Mouse (Mus musculus) limb, embryonic 15.5 days (tissue): ENCODE results near the gene Rps13. TPM values are rescaled to one million over a fixed set of nuclear protein-coding genes. Genes with fewer than 3 reads are reported as not detected.
"Not testable (repeated sequence)": the region's sequence is repeated elsewhere in the genome, so short reads cannot be mapped to it uniquely, and the experiment has no call there.

Source experiments
- ATAC-seq: fragments of 200-750 bp; cut with Nextera tagmentation; 2 replicates; pipeline ENCODE4 v1.8.0; 2017; ENCODE audit warnings: low read depth, moderate TSS enrichment; ENCODE audit not compliant: insufficient number of reproducible peaks, low FRiP score, low TSS enrichment
- H3K27ac ChIP-seq: fragments of 300-500 bp; sonication (generic); 2 replicates; pipeline ENCODE4 v1.5.1; 2015; ENCODE audit warnings: moderate library complexity, mild to moderate bottlenecking, inconsistent platforms
- H3K27me3 ChIP-seq: fragments of 300-500 bp; sonication (generic); 2 replicates; pipeline ENCODE4 v1.6.1; 2015; ENCODE audit warnings: inconsistent platforms
- H3K36me3 ChIP-seq: fragments of 300-500 bp; sonication (generic); 2 replicates; pipeline ENCODE4 v1.6.1; 2015; ENCODE audit warnings: inconsistent platforms
- H3K4me1 ChIP-seq: fragments of 300-500 bp; sonication (generic); 2 replicates; pipeline ENCODE4 v1.6.1; 2015; ENCODE audit warnings: inconsistent platforms
- H3K4me2 ChIP-seq: fragments of 300-500 bp; sonication (generic); 2 replicates; pipeline ENCODE4 v1.6.1; 2015; ENCODE audit warnings: mild to moderate bottlenecking, inconsistent platforms
- H3K4me3 ChIP-seq: fragments of 300-500 bp; sonication (generic); 2 replicates; pipeline ENCODE4 v1.5.1; 2015; ENCODE audit warnings: mild to moderate bottlenecking, inconsistent platforms
- H3K9ac ChIP-seq: fragments of 300-500 bp; sonication (generic); 2 replicates; pipeline ENCODE4 v1.6.1; 2015; ENCODE audit warnings: inconsistent platforms
- H3K9me3 ChIP-seq: fragments of 300-500 bp; sonication (generic); 2 replicates; pipeline ENCODE4 v1.6.1; 2016; ENCODE audit warnings: inconsistent platforms
- WGBS: fragments of 180-500 bp; shearing (Covaris S2); methylation state at CpG from one replicate; pipeline ENCODE4 v1.1.7; 2015; 5-methylcytosine and 5-hydroxymethylcytosine counted together
- polyA plus RNA-seq: library from polyadenylated mRNA; unstranded; fragments of >200 nt; fragmentation: Nextera tagmentation; extraction: Ambion mirVana; gene quantifications from 2 replicates; pipeline ENCODE4 v1.2.1, GENCODE M21; 2015

Rps13 gene
- polyA plus RNA-seq: 663 and 783 TPM in 2 replicates

GRCm38 (mm10) chr7:116333713-116334668, at the start of gene Rps13:
Gene Rps13, minus strand, starts transcription at chr7:116334195.
- Histone ChIP-seq H3K27ac (peak within 1 kb of the TSS; percentile 89), H3K4me3 (peak within 1 kb of the TSS; percentile 94), H3K27me3 (no peaks in the 10 kb centered on the region), H3K9me3 (no peaks in the 10 kb centered on the region), H3K4me2 (peak within 1 kb of the TSS; percentile 65), H3K36me3 (peaks cover 36% of the 10 kb centered on the region), H3K9ac (peak within 1 kb of the TSS; percentile 99), H3K4me1 (peaks cover 7% of the 10 kb centered on the region; the same call in 1 of the 2 replicates)
- under 1% methylated on average over 78 of the region's 78 CpGs for WGBS
- peak; percentile 97 for ATAC-seq

- H3K27me3 ChIP-seq, H3K4me3 ChIP-seq, H3K9me3 ChIP-seq, H3K9ac ChIP-seq, H3K4me2 ChIP-seq, H3K27ac ChIP-seq, ATAC-seq, H3K4me1 ChIP-seq: not testable (repeated sequence)
- 90% methylated on average over 6 of the region's 6 CpGs for WGBS
- peaks cover 23% of the 10 kb centered on the region for H3K36me3 ChIP-seq
Observed at GRCm38 (mm10) chr7:116379181-116379580, 45.2 kb upstream of the Rps13 start.

GRCm38 (mm10) chr7:116374284-116374683, 40.3 kb upstream of the Rps13 start:
- Histone ChIP-seq H3K9me3 (no peaks in the 10 kb centered on the region), H3K4me2 (no peak overlapping the region), H3K36me3 (peaks cover 29% of the 10 kb centered on the region), H3K27me3 (no peaks in the 10 kb centered on the region), H3K4me1 (no peaks in the 10 kb centered on the region), H3K4me3 (no peak overlapping the region), H3K27ac (no peak overlapping the region), H3K9ac (no peak overlapping the region)
- 93% methylated on average over 1 of the region's 1 CpGs for WGBS
- ATAC-seq: no peak

- H3K9me3 ChIP-seq: no peaks in the 10 kb centered on the region
- H3K4me3 ChIP-seq: no peak overlapping the region
- H3K36me3 ChIP-seq: peaks cover 34% of the 10 kb centered on the region
- H3K9ac ChIP-seq: no peak overlapping the region
- H3K27ac ChIP-seq: no peak overlapping the region
- H3K4me2 ChIP-seq: no peak overlapping the region
- WGBS: 36% methylated on average over 1 of the region's 1 CpGs
- no peak for ATAC-seq
- no peaks in the 10 kb centered on the region for H3K27me3 ChIP-seq
- H3K4me1 ChIP-seq: peaks cover 7% of the 10 kb centered on the region; the same call in 1 of the 2 replicates
Observed at GRCm38 (mm10) chr7:116336226-116336625, 2.2 kb upstream of the Rps13 start.

GRCm38 (mm10) chr7:116335133-116335532, 1.1 kb upstream of the Rps13 start:
- H3K27ac ChIP-seq: 0 out of 2 replicates have a peak overlapping the region, but pooled peaks have one; percentile 74
- H3K4me1 ChIP-seq: peaks cover 7% of the 10 kb centered on the region; the same call in 1 of the 2 replicates
- H3K4me3 ChIP-seq: peak overlapping the region; percentile 94; the same call in 1 of the 2 replicates
- H3K9me3 ChIP-seq: no peaks in the 10 kb centered on the region
- peaks cover 38% of the 10 kb centered on the region for H3K36me3 ChIP-seq
- no peak overlapping the region for H3K4me2 ChIP-seq
- WGBS: 84% methylated on average over 6 of the region's 6 CpGs
- no peak for ATAC-seq
- no peak overlapping the region for H3K9ac ChIP-seq
- H3K27me3 ChIP-seq: no peaks in the 10 kb centered on the region

- Histone ChIP-seq H3K9me3 (no peaks in the 10 kb centered on the region), H3K4me3 (peak overlapping the region; percentile 94), H3K4me1 (peaks cover 7% of the 10 kb centered on the region; the same call in 1 of the 2 replicates), H3K27me3 (no peaks in the 10 kb centered on the region), H3K36me3 (peaks cover 38% of the 10 kb centered on the region), H3K9ac (peak overlapping the region; percentile 99), H3K4me2 (peak overlapping the region; percentile 65), H3K27ac (peak overlapping the region; percentile 74)
- ATAC-seq: no peak
- 15% methylated on average over 8 of the region's 8 CpGs for WGBS
Observed at GRCm38 (mm10) chr7:116334669-116335038, 659 bp upstream of the Rps13 start.

GRCm38 (mm10) chr7:116331246-116331645, 2.7 kb downstream of the Rps13 start:
- Histone ChIP-seq H3K4me2 (no peak overlapping the region), H3K36me3 (peaks cover 37% of the 10 kb centered on the region), H3K27ac (no peak overlapping the region), H3K4me3 (no peak overlapping the region), H3K4me1 (peaks cover 7% of the 10 kb centered on the region; the same call in 1 of the 2 replicates), H3K9ac (no peak overlapping the region), H3K27me3 (no peaks in the 10 kb centered on the region), H3K9me3 (no peaks in the 10 kb centered on the region)
- no peak for ATAC-seq
- WGBS: 88% methylated on average over 2 of the region's 2 CpGs

GRCm38 (mm10) chr7:116329858-116330257, 4.1 kb downstream of the Rps13 start:
- no peak overlapping the region for H3K27ac ChIP-seq
- H3K4me1 ChIP-seq: peaks cover 7% of the 10 kb centered on the region; the same call in 1 of the 2 replicates
- no peak for ATAC-seq
- no peak overlapping the region for H3K4me2 ChIP-seq
- H3K9ac ChIP-seq: no peak overlapping the region
- H3K36me3 ChIP-seq: peaks cover 37% of the 10 kb centered on the region
- no peak overlapping the region for H3K4me3 ChIP-seq
- H3K9me3 ChIP-seq: no peaks in the 10 kb centered on the region
- H3K27me3 ChIP-seq: no peaks in the 10 kb centered on the region
- WGBS: 83% methylated on average over 4 of the region's 4 CpGs

GRCm38 (mm10) chr7:116328777-116329176, 5.2 kb downstream of the Rps13 start:
- peaks cover 7% of the 10 kb centered on the region; the same call in 1 of the 2 replicates for H3K4me1 ChIP-seq
- H3K9me3 ChIP-seq: no peaks in the 10 kb centered on the region
- H3K4me2 ChIP-seq: no peak overlapping the region
- no peak overlapping the region for H3K4me3 ChIP-seq
- H3K36me3 ChIP-seq: peaks cover 37% of the 10 kb centered on the region
- H3K9ac ChIP-seq: no peak overlapping the region
- H3K27me3 ChIP-seq: no peaks in the 10 kb centered on the region
- no peak for ATAC-seq
- no peak overlapping the region for H3K27ac ChIP-seq
- 76% methylated on average over 7 of the region's 7 CpGs for WGBS

- Histone ChIP-seq H3K36me3 (peaks cover 37% of the 10 kb centered on the region), H3K27me3 (no peaks in the 10 kb centered on the region), H3K27ac (no peak overlapping the region), H3K4me3 (no peak overlapping the region), H3K9me3 (no peaks in the 10 kb centered on the region), H3K9ac (no peak overlapping the region), H3K4me1 (peaks cover 7% of the 10 kb centered on the region; the same call in 1 of the 2 replicates), H3K4me2 (no peak overlapping the region)
- ATAC-seq: no peak
- WGBS: 86% methylated on average over 5 of the region's 5 CpGs
Observed at GRCm38 (mm10) chr7:116327901-116328300, 6.1 kb downstream of the Rps13 start.

GRCm38 (mm10) chr7:116323331-116323964, 10.5 kb downstream of the Rps13 start:
- WGBS: 32% methylated on average over 10 of the region's 10 CpGs
- H3K27ac ChIP-seq: no peak overlapping the region
- H3K9me3 ChIP-seq: no peaks in the 10 kb centered on the region
- ATAC-seq: 0 out of 2 replicates have a peak, but pooled peaks have one; percentile 38
- no peaks in the 10 kb centered on the region for H3K27me3 ChIP-seq
- H3K36me3 ChIP-seq: no peaks in the 10 kb centered on the region; the same call in 1 of the 2 replicates
- 0 out of 2 replicates have a peak, but pooled peaks cover 2% of the 10 kb centered on the region for H3K4me1 ChIP-seq
- H3K4me2 ChIP-seq: no peak overlapping the region
- H3K4me3 ChIP-seq: no peak overlapping the region
- H3K9ac ChIP-seq: no peak overlapping the region
